In genomic region chr6:115221215-115221641, GRCm38 (mm10) we compare ENCODE assay signal across 11 mouse cellular contexts. TPM values are rescaled to one million over a fixed set of nuclear protein-coding genes. Genes with fewer than 3 reads are reported as not detected.
DNase-seq lines count a peak whose midpoint lies in the region; TF ChIP-seq lines count a peak whose summit lies in the region.
"Had no signal": no experiment of that assay in that cellular context is flagged by ENCODE, and none has a peak within 500 bp of the region (broad histone marks: within the 10 kb centered on the region; RNA-seq: fewer than 3 reads in every experiment).

No protein-coding gene starts in this region.

- H3K4me3 ChIP-seq in layer of hippocampus, adult 2 months, result no peak overlapping the region
- H3K4me3 ChIP-seq: lung, embryonic 15.5 days had no signal

- peak; percentile 37 to 69 for DNase-seq in layer of hippocampus, adult 2 months (ENCODE audit: low spot score in 2 of 2)
- DNase-seq in layer of hippocampus, postnatal 10 days (ENCODE audit: low spot score in 2 of 2), result no peak
- DNase-seq in cerebellum, adult 11-12 months, result peak; percentile 76
- DNase-seq in cerebellum, postnatal 14 days, result peak; percentile 79 to 82
- DNase-seq in right cerebral cortex, postnatal 10 days (ENCODE audit: low spot score in 2 of 2), result peak; percentile 56 to 57
- DNase-seq in adrenal gland, postnatal 4 days (ENCODE audit: low spot score in 2 of 2), result no peak
- DNase-seq in liver, result no peak
- DNase-seq: embryo, embryonic 11 days; thymus, adult 18-20 months had no signal

- peak overlapping the region; percentile 76 for H3K27ac ChIP-seq in layer of hippocampus, adult 2 months
- H3K27ac ChIP-seq: kidney, postnatal 0 days; lung, embryonic 15.5 days had no signal

- TF ChIP-seq CTCF in layer of hippocampus, adult 2 months (conservative IDR thresholded peaks at IDR 0.05), result no peak

RNA-seq across cellular contexts. Expression of gene Gm17482, which starts 5.9 kb away (rescaled TPM):
- not detected for total RNA-seq in layer of hippocampus, adult 2 months (2021)
- total RNA-seq in layer of hippocampus, postnatal 10 days (2021), result not detected
- not detected for total RNA-seq in adrenal gland, postnatal 4 days (2021)

RNA-seq across cellular contexts. Expression of gene Timp4, which starts 30.8 kb away (rescaled TPM):
- 10 to 100 TPM; 19.4 to 22.6 TPM for total RNA-seq in layer of hippocampus, adult 2 months (2021)
- 10 to 100 TPM; 20.5 to 22.3 TPM for total RNA-seq in layer of hippocampus, postnatal 10 days (2021)
- total RNA-seq in adrenal gland, postnatal 4 days (2021), result 1 to 10 TPM; 1.1 to 1.9 TPM

Comparison
In these comparisons a context has a peak if more than half of its experiments do, and no peak if none do; other contexts are left out.
1. DNase-seq: peak in layer of hippocampus, adult 2 months (2 of 2), cerebellum, adult 11-12 months (single experiment), cerebellum, postnatal 14 days (2 of 2) and right cerebral cortex, postnatal 10 days (2 of 2); none in layer of hippocampus, postnatal 10 days (0 of 2), adrenal gland, postnatal 4 days (0 of 2) and liver (single experiment).
2. RNA of gene Timp4, which starts 30.8 kb away (total RNA-seq): 19.4 to 22.6 TPM in layer of hippocampus, adult 2 months and 20.5 to 22.3 TPM in layer of hippocampus, postnatal 10 days; 1.1 to 1.9 TPM in adrenal gland, postnatal 4 days; every median in the first group is over 4 times any median in the second.